Mouse (Mus musculus) ES-Bruce4 (cell line): ENCODE data around the gene Gipc3. TPM values are rescaled to one million over a fixed set of nuclear protein-coding genes. Genes with fewer than 3 reads are reported as not detected.
A peak's percentile ranks its signal among the peaks of the same experiment; 100 is the strongest.

Experiments used
- H3K27ac ChIP-seq: 2 replicates; pipeline ENCODE4 v1.5.1; 2012; ENCODE audit warnings: low read length, inconsistent platforms; ENCODE audit not compliant: insufficient read depth
- H3K27me3 ChIP-seq: 2 replicates; pipeline ENCODE4 v1.6.1; 2012; ENCODE audit warnings: mild to moderate bottlenecking, low read length, inconsistent platforms; ENCODE audit not compliant: control insufficient read depth, poor library complexity, insufficient read depth, severe bottlenecking
- H3K36me3 ChIP-seq: 2 replicates; pipeline ENCODE4 v1.6.1; 2012; ENCODE audit warnings: inconsistent platforms, mild to moderate bottlenecking, low read length, moderate library complexity; ENCODE audit not compliant: control insufficient read depth, poor library complexity, insufficient read depth, severe bottlenecking
- H3K4me1 ChIP-seq: one replicate; pipeline ENCODE4 v1.8.1; 2011; ENCODE audit warnings: low read length; ENCODE audit not compliant: control insufficient read depth, insufficient read depth
- H3K4me3 ChIP-seq: 2 replicates; pipeline ENCODE4 v1.5.1; 2011; ENCODE audit warnings: low read depth, mild to moderate bottlenecking, low read length
- H3K9ac ChIP-seq: 2 replicates; pipeline ENCODE4 v1.6.1; 2012; ENCODE audit warnings: low read depth, mild to moderate bottlenecking, inconsistent platforms; ENCODE audit not compliant: poor library complexity, severe bottlenecking
- H3K9me3 ChIP-seq: replicated peaks from 2 replicates; pipeline ENCODE4 v1.6.1; 2012; ENCODE audit warnings: mild to moderate bottlenecking, low read length, inconsistent platforms; ENCODE audit not compliant: control insufficient read depth, poor library complexity, insufficient read depth, severe bottlenecking
- CTCF ChIP-seq: IDR thresholded peaks from one replicate; pipeline ENCODE4 v1.8.1; 2011; ENCODE audit warnings: low read depth, low read length
- EP300 ChIP-seq: IDR thresholded peaks from 2 replicates; pipeline ENCODE4 v1.6.1; 2011; ENCODE audit warnings: low read depth, low read length; ENCODE audit not compliant: insufficient read depth
- POLR2A ChIP-seq: IDR thresholded peaks from one replicate; pipeline ENCODE4 v1.8.1; 2011; ENCODE audit warnings: low read length; ENCODE audit not compliant: insufficient read depth
- polyA plus RNA-seq: library from polyadenylated mRNA; stranded (reverse); fragments of >200 nt; gene quantifications from 2 replicates; pipeline ENCODE4 v1.2.4, GENCODE M21; 2011; ENCODE audit warnings: low read depth; ENCODE audit not compliant: missing spikeins, insufficient read depth, insufficient read length

Gipc3 gene
- polyA plus RNA-seq, 1 experiment, result 1.2 TPM

- Histone ChIP-seq H3K36me3 (0 out of 2 replicates have a peak, but pooled peaks cover 3% of the 10 kb centered on the region), H3K27ac (no peak overlapping the region), H3K9ac (no peak overlapping the region), H3K4me3 (no peak overlapping the region), H3K9me3 (no peaks in the 10 kb centered on the region), H3K4me1 (peaks cover 8% of the 10 kb centered on the region), H3K27me3 (peaks cover 7% of the 10 kb centered on the region)
- no peak for TF ChIP-seq POLR2A
- no peak for TF ChIP-seq EP300
- TF ChIP-seq CTCF, result no peak
Observed at GRCm38 (mm10) chr10:81345162-81345534, 2.1 kb upstream of the Gipc3 start.

GRCm38 (mm10) chr10:81344421-81345161 is 1.5 kb upstream of the Gipc3 start:
- no peak for TF ChIP-seq EP300
- TF ChIP-seq POLR2A, result no peak
- TF ChIP-seq CTCF, result no peak
- Histone ChIP-seq H3K4me3 (no peak overlapping the region), H3K9me3 (no peaks in the 10 kb centered on the region), H3K27me3 (peaks cover 7% of the 10 kb centered on the region), H3K4me1 (peaks cover 11% of the 10 kb centered on the region), H3K27ac (no peak overlapping the region), H3K9ac (no peak overlapping the region), H3K36me3 (0 out of 2 replicates have a peak, but pooled peaks cover 3% of the 10 kb centered on the region)

- no peak overlapping the region for H3K4me3 ChIP-seq
- H3K27me3 ChIP-seq, result peaks cover 7% of the 10 kb centered on the region
- TF ChIP-seq CTCF (peak; percentile 82), POLR2A (no peak)
- H3K36me3 ChIP-seq, result no peaks in the 10 kb centered on the region
- H3K9me3 ChIP-seq, result no peaks in the 10 kb centered on the region
- H3K27ac ChIP-seq, result peak overlapping the region; percentile 86
- peaks cover 9% of the 10 kb centered on the region for H3K4me1 ChIP-seq
- H3K9ac ChIP-seq, result peak overlapping the region; percentile 43
Observed at GRCm38 (mm10) chr10:81341333-81341949, 1.6 kb downstream of the Gipc3 start.

GRCm38 (mm10) chr10:81340551-81341332 is 2.3 kb downstream of the Gipc3 start:
- H3K27me3 ChIP-seq, result peaks cover 7% of the 10 kb centered on the region

GRCm38 (mm10) chr10:81336558-81336957 is 6.5 kb downstream of the Gipc3 start:
- peaks cover 9% of the 10 kb centered on the region for H3K4me1 ChIP-seq
- no peak overlapping the region for H3K4me3 ChIP-seq
- H3K27ac ChIP-seq, result no peak overlapping the region
- TF ChIP-seq EP300 (no peak), CTCF (no peak), POLR2A (no peak)
- H3K9me3 ChIP-seq, result no peaks in the 10 kb centered on the region
- no peaks in the 10 kb centered on the region for H3K36me3 ChIP-seq
- H3K9ac ChIP-seq, result no peak overlapping the region
- no peaks in the 10 kb centered on the region for H3K27me3 ChIP-seq

More at GRCm38 (mm10) chr10:81340551-81341332, 2.3 kb downstream of the Gipc3 start:
- H3K4me3 ChIP-seq, result no peak overlapping the region
- TF ChIP-seq CTCF (no peak), EP300 (peak; percentile 7; the same call in 1 of the 2 replicates)
- H3K27ac ChIP-seq, result peak overlapping the region; percentile 86
- H3K9ac ChIP-seq, result peak overlapping the region; percentile 43
- H3K4me1 ChIP-seq, result peaks cover 9% of the 10 kb centered on the region
- H3K9me3 ChIP-seq, result no peaks in the 10 kb centered on the region
- H3K36me3 ChIP-seq, result no peaks in the 10 kb centered on the region
